Mouse (Mus musculus): ENCODE measurements around the gene Sec14l1. TPM values are rescaled to one million over a fixed set of nuclear protein-coding genes. Genes with fewer than 3 reads are reported as not detected.
"Not testable (repeated sequence)": the region's sequence is repeated elsewhere in the genome, so short reads cannot be mapped to it uniquely, and the experiment has no call there.

The Sec14l1 gene
- polyA plus RNA-seq, 1 experiment from 2014 or later = 60.3 TPM

GRCm38 (mm10) chr11:117079651-117080190 lies 35.2 kb upstream of the Sec14l1 start:
- ATAC-seq = no peak
- H3K9ac ChIP-seq = no peak overlapping the region
- peaks cover 32% of the 10 kb centered on the region for H3K4me1 ChIP-seq
- no peak overlapping the region for H3K27ac ChIP-seq
- H3K4me3 ChIP-seq = no peak overlapping the region
- no peaks in the 10 kb centered on the region for H3K9me3 ChIP-seq (replicated peaks)
- no peaks in the 10 kb centered on the region for H3K27me3 ChIP-seq
- WGBS = 91% methylated on average over 17 of the region's 17 CpGs
- peaks cover 41% of the 10 kb centered on the region for H3K36me3 ChIP-seq (ENCODE audit: poor library complexity, severe bottlenecking)
- H3K4me2 ChIP-seq = no peak overlapping the region

- whole genome bisulfite sequencing = 93% methylated on average over 11 of the region's 11 CpGs
- Histone ChIP-seq H3K36me3 (ENCODE audit: poor library complexity, severe bottlenecking) (peaks cover 41% of the 10 kb centered on the region), H3K4me2 (no peak overlapping the region), H3K9ac (no peak overlapping the region), H3K27ac (no peak overlapping the region), H3K27me3 (no peaks in the 10 kb centered on the region), H3K9me3 (replicated peaks) (no peaks in the 10 kb centered on the region), H3K4me3 (no peak overlapping the region), H3K4me1 (peaks cover 32% of the 10 kb centered on the region)
- ATAC-seq = no peak
Observed at GRCm38 (mm10) chr11:117080209-117080608, 34.8 kb upstream of the Sec14l1 start.

- Histone ChIP-seq H3K27ac (0 out of 2 replicates have a peak overlapping the region, but pooled peaks have one; percentile 4), H3K27me3 (no peaks in the 10 kb centered on the region), H3K9me3 (replicated peaks) (no peaks in the 10 kb centered on the region), H3K4me3 (no peak overlapping the region), H3K9ac (no peak overlapping the region), H3K36me3 (ENCODE audit: poor library complexity, severe bottlenecking) (peaks cover 41% of the 10 kb centered on the region), H3K4me1 (peaks cover 26% of the 10 kb centered on the region), H3K4me2 (peak overlapping the region; percentile 37)
- peak; percentile 83 for ATAC-seq
- whole genome bisulfite sequencing = 33% methylated on average over 16 of the region's 16 CpGs
Observed at GRCm38 (mm10) chr11:117081165-117082064, 33.6 kb upstream of the Sec14l1 start.

GRCm38 (mm10) chr11:117082353-117082934 lies 32.5 kb upstream of the Sec14l1 start:
- H3K27me3 ChIP-seq = no peaks in the 10 kb centered on the region
- H3K36me3 ChIP-seq (ENCODE audit: poor library complexity, severe bottlenecking) = peaks cover 41% of the 10 kb centered on the region
- H3K4me2 ChIP-seq = no peak overlapping the region
- H3K4me1 ChIP-seq = peaks cover 21% of the 10 kb centered on the region
- 89% methylated on average over 11 of the region's 11 CpGs for WGBS
- 0 out of 2 replicates have a peak overlapping the region, but pooled peaks have one; percentile 1 for H3K27ac ChIP-seq
- no peak overlapping the region for H3K4me3 ChIP-seq
- no peaks in the 10 kb centered on the region for H3K9me3 ChIP-seq (replicated peaks)
- ATAC-seq = no peak
- H3K9ac ChIP-seq = no peak overlapping the region

GRCm38 (mm10) chr11:117083052-117083881 lies 31.7 kb upstream of the Sec14l1 start:
- Histone ChIP-seq H3K27ac (no peak overlapping the region), H3K27me3 (no peaks in the 10 kb centered on the region), H3K9me3 (replicated peaks) (no peaks in the 10 kb centered on the region), H3K4me2 (no peak overlapping the region), H3K4me3 (no peak overlapping the region), H3K4me1 (peaks cover 13% of the 10 kb centered on the region), H3K9ac (no peak overlapping the region), H3K36me3 (ENCODE audit: poor library complexity, severe bottlenecking) (peaks cover 36% of the 10 kb centered on the region)
- ATAC-seq = no peak
- WGBS = 92% methylated on average over 19 of the region's 19 CpGs

GRCm38 (mm10) chr11:117083882-117084260 lies 31.1 kb upstream of the Sec14l1 start:
- 86% methylated on average over 3 of the region's 3 CpGs for WGBS

GRCm38 (mm10) chr11:117086215-117086614 lies 28.8 kb upstream of the Sec14l1 start:
- H3K4me2 ChIP-seq = no peak overlapping the region
- no peak overlapping the region for H3K4me3 ChIP-seq
- H3K9me3 ChIP-seq (replicated peaks) = no peaks in the 10 kb centered on the region
- WGBS = 90% methylated on average over 10 of the region's 10 CpGs
- H3K4me1 ChIP-seq = peaks cover 9% of the 10 kb centered on the region
- H3K36me3 ChIP-seq (ENCODE audit: poor library complexity, severe bottlenecking) = 0 out of 2 replicates have a peak, but pooled peaks cover 6% of the 10 kb centered on the region
- H3K9ac ChIP-seq = no peak overlapping the region
- ATAC-seq = no peak
- H3K27ac ChIP-seq = no peak overlapping the region
- H3K27me3 ChIP-seq = no peaks in the 10 kb centered on the region

More at GRCm38 (mm10) chr11:117083882-117084260, 31.1 kb upstream of the Sec14l1 start:
- H3K4me2 ChIP-seq; H3K4me3 ChIP-seq; ATAC-seq; H3K9me3 ChIP-seq (replicated peaks); H3K9ac ChIP-seq; H3K27ac ChIP-seq; H3K27me3 ChIP-seq: not testable (repeated sequence)
- H3K4me1 ChIP-seq = peaks cover 13% of the 10 kb centered on the region
- H3K36me3 ChIP-seq (ENCODE audit: poor library complexity, severe bottlenecking) = peaks cover 30% of the 10 kb centered on the region

- Histone ChIP-seq H3K4me2 (no peak overlapping the region), H3K4me1 (peaks cover 8% of the 10 kb centered on the region; the same call in 1 of the 2 replicates), H3K9ac (no peak overlapping the region), H3K36me3 (ENCODE audit: poor library complexity, severe bottlenecking) (0 out of 2 replicates have a peak, but pooled peaks cover 6% of the 10 kb centered on the region), H3K9me3 (replicated peaks) (no peaks in the 10 kb centered on the region), H3K27ac (no peak overlapping the region), H3K27me3 (no peaks in the 10 kb centered on the region), H3K4me3 (no peak overlapping the region)
- no peak for ATAC-seq
- 88% methylated on average over 9 of the region's 9 CpGs for WGBS
Observed at GRCm38 (mm10) chr11:117087036-117087799, 27.8 kb upstream of the Sec14l1 start.

- ATAC-seq = no peak
- Histone ChIP-seq H3K27me3 (no peaks in the 10 kb centered on the region), H3K9ac (no peak overlapping the region), H3K4me3 (no peak overlapping the region), H3K4me2 (no peak overlapping the region), H3K36me3 (ENCODE audit: poor library complexity, severe bottlenecking) (0 out of 2 replicates have a peak, but pooled peaks cover 6% of the 10 kb centered on the region), H3K27ac (no peak overlapping the region), H3K9me3 (replicated peaks) (no peaks in the 10 kb centered on the region), H3K4me1 (peaks cover 12% of the 10 kb centered on the region)
- WGBS = 78% methylated on average over 13 of the region's 13 CpGs
Observed at GRCm38 (mm10) chr11:117088271-117088991, 26.5 kb upstream of the Sec14l1 start.

GRCm38 (mm10) chr11:117089673-117090419 lies 25.1 kb upstream of the Sec14l1 start:
- Histone ChIP-seq H3K27ac (no peak overlapping the region), H3K9me3 (replicated peaks) (no peaks in the 10 kb centered on the region), H3K4me2 (no peak overlapping the region), H3K27me3 (no peaks in the 10 kb centered on the region), H3K4me1 (peaks cover 12% of the 10 kb centered on the region), H3K36me3 (ENCODE audit: poor library complexity, severe bottlenecking) (no peaks in the 10 kb centered on the region), H3K4me3 (no peak overlapping the region), H3K9ac (no peak overlapping the region)
- ATAC-seq = no peak
- WGBS = 82% methylated on average over 9 of the region's 9 CpGs

Measured in forebrain, embryonic 13.5 days (tissue).